Mouse (Mus musculus): ENCODE measurements around the gene Snx25.

Snx25 gene

DNA sequence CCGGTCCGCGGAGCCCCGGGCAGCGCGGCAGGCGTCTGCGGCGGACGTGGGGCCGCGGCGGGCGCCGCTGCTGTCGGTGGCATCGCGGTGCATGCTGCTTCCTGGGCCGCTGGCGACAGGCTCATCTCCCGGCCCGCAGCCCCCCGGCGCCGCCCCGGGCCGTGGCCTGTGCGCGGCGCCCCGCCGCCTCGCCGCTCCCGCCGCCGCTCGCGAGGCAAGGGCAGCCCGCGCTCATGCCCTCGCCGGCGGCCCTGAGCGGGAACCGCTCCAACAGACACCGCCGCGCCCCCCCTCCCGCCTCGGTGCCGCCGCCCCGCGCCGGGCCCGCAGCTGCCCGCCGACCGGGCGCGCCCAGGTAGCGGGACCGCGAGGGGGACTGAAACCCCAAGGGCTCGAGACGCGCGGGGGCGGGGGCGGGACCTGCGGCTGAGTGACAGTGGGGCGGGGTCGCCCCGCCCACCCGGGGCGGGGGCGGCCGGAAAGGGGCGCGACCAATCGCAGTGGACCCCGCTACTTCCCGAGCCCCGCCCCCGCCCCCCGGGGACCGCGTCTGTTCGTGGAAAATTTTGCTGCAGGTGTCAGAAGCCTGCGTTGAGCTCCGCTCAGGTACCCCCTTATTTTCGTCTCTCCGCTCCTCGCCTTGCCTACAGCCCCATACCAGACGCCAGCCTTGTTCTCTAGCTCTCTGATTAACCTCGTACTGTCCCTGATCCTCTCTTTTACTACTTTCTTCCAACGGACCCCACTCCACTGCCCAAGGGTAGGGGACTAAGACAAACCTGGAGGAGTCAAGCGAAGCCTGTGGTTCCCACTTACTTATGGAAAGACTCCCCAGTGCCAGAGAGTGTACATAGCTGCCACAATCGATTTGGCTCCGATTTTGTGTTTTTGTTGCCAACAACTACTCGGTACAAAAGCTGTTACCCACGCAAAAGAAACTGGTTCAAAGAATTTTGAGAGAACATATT is at the start of gene Snx25:
Gene Snx25 (minus strand): TSS at position 96 of the 968 bp plus-strand sequence.
- peak; percentile 91 to 98 for DNase-seq

DNA sequence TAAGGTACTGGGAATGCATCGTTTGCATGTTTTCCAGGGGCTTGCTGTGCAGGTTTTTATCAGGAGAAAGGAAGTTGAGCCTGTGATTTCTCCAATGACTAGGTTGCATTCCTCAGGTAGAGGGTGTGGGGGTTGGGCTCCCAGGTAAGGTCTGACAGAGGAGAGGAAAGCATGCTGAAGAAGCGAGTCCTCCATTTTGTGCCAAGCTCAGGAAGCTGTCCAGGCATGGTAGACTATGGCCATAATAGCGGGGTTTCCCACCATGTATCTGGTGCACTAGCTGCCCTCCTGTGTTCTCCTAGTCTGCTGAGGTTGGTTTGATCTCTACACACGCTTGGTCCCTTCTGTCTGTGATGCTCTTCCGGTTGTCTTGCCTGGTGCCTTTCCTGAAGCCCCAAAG is 45.7 kb upstream of the Snx25 start:
- no peak for DNase-seq

DNA sequence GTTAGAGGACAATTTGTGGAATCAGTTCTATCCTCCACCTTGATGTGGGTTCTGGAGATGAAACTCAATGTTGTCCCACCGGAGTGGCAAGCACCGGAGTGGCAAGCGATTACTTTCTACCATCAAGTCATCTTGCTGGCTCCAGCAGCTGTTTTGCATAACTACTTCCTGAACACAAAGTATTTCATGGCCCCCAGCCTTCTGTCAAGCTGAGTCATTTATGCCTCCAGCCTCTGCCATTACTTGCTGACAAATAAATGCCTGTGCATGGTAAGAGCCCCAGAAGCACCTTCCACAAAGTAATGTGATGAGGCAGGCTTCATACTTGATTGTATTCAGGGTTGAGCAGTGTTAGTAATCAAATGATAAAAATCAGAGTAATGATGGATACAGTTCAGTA is 44.9 kb upstream of the Snx25 start:
- DNase-seq, result no peak

DNA sequence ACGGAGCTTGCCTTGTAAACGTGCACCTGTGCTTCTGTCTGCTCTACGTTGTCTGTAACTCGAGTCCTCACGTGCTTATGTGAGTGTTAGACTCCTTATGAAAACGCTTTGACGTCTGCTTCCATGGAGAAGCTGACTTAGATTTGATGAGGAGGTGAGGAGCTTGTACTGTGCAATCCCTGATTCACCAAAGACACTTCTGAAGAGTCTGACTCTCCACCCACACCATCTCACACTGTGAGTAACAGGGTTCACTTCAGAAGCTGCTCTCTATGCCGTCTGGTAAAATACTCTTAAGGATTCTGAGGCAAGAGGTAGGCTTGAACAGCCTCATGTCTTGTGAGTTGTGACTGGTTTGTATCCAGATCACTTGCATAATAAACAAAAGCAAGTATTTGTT is 41.1 kb upstream of the Snx25 start:
- DNase-seq, result no peak

DNA sequence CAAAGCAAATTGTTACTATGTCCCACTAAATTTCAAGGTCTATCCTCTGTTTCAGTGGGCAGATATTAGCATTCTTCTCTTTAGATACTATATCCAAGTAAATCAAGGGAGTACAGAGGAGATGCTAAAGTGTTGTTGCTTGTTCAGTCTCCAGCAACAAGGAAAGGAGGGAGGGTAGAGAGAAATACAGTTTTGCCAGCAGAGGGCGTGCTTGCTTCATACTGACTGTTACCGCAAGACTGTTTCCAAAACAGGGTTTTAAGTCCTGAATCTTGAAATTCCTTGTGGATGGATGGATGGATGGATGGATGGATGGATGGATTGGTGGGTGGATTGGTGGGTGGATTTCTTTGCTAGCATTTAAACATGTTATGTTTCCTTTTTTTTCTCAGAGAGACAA is 33.4 kb upstream of the Snx25 start:
- peak; percentile 58 to 80 for DNase-seq

DNA sequence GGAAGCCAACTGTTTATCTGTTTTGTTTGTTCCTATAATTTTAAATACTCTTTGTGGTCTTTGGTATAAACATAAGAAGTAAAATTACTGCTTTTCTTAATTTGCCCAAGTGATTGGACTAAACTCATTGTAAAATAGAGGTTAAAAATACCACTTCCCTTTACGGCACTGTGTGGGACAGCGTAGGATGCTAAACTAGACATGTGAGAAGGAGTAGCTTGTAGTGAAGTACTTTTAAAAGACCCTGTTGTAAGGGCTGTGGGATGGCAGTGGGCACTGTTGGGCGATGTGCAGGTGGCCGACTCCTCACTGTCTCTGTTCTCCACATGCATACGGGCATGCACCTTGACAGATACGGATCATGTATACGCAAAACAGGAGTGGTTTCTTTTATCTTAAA is 28.2 kb upstream of the Snx25 start:
- DNase-seq, result no peak

DNA sequence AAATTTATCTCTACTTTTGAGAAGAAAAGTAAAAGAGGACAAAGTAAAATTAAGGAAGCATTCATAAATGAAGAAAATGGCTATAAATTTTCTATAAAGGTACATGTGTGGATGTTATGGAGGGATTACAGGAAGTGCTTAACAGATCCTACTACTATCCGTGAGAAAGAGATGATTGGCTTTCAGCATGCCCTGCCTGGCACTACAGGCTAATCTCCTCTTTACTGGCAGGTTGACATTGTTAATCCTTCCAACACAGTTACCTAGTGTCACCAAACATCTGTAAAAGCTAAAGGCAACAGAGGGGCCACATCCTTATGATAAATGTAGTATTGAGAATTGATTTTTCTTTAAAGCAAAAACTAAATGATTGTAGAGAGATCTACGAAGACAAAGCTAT is 21.7 kb upstream of the Snx25 start:
- no peak for DNase-seq

DNA sequence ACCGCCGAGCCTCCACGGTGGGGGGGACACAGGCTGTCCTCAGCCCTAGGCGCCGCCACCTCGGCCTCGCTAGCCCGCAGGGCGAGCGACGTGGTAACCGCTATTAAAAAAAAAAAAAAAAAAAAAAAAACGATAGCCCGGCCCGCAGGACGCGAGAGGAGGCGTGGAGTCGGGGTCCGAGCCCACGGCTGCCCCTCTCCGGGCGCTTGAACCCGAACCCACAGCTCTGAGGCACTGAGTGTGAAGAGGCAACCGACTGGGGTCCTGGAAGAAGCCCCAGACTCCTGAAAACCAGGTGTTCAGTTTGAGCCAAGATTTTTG is 11.9 kb upstream of the Snx25 start:
- DNase-seq, result no peak

DNA sequence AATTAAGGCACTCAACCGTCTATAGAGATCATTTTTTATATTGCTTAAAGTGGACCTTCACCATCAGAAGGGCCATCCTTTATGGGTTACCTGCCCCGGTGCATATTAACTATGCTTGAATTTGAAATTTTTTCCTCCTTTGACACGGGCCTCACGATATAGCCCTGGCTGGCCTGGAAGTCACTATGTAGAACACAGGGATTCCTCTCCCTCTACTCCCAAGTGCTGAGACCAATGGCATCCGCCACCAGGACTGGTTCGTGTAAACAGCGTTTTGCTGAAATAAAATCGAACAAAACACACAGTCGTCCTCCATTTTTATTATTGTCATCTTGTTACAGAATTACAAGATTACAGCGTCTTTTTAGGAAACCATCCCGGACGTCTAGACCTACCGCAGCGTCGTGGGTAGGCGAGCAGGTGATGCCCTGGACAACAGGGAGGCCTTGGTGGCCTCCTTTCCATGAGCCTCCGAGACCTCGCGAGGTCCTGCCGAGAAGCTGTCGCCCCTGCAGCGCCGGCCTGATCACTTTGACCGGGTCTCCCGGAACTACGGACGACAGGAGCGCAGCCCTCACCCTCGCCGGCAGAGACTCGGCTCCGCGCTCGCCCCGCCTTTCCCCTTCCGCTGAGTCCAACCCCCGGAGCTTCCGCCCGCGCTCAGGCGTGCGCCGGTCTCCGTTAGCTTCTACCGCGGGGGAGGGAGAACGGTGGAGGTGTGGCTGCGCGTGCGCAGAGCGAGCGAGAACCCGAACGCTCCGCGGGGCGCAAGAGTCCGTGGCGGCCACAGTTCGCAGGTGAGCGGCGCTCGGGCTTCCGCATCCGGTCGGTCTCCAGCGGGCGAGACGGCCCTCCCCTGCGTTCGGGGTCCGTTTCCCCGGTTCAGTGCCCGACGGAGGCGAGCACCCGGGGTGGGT is 11.3 kb upstream of the Snx25 start:
- peak; percentile 98 for DNase-seq

DNA sequence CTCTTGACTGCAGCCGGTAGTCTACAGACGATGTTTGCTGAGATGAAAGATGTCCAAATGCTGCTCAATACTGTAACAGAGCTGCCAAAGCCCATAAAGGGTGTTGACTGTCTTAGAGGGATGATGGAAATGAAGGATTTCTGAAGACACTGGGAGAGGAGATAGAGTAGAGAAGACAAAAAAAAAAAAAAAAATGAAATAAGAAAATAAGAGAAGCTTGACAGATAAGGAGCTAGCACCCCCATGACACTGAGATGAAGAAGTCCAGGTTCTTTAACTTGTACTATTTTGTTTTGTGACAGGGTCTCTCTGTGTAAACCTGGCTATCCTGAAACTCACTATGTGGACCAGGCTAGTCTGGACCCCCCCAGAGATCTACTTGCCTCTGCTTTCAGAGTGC is 1.1 kb upstream of the Snx25 start:
- DNase-seq, result no peak

DNA sequence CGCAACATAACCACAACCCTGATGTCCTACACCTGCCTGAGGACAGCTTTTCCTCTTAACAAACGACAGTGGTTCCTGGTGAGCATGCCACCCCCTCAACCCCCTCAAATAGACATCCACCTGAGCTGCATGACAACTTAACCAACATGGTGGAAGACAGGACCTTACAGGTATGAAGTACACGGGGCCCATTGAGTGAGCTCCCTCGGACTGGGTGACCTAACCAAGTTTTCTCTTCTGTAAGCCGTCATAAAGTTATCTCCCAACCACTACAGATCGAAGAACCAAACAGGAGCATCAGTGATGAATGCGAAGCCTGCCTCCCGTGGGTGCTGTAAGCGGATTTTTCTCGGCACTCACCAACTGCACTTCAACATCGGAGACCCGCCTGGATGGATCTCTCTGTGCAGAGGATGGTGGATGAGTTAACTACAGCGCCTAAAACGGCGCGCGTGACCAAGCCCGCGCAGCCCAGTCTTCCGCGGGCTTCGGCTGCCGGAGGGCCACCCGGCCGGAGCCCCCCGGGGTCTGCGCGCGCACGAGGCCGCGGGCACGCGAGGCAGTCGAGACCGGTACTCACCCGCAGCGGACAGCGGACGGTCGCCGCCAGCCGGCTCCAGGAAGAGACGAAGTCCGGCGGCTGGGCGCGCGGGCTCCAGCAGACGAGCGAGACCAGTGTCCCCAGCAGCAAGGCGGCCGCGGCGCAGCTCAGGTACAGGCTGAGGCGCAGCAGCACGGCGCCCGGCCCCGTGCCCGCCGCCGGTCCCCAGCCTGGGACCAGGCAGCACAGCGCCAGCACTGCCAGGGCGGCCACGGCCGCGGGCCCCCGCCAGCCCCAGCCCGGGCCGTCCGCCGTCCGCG is 527 bp downstream of the Snx25 start, which contains the start of gene Cfap97:
Gene Cfap97 (plus strand): TSS at position 570 of the 861 bp plus-strand sequence.
- DNase-seq, result peak; percentile 40 to 71

DNA sequence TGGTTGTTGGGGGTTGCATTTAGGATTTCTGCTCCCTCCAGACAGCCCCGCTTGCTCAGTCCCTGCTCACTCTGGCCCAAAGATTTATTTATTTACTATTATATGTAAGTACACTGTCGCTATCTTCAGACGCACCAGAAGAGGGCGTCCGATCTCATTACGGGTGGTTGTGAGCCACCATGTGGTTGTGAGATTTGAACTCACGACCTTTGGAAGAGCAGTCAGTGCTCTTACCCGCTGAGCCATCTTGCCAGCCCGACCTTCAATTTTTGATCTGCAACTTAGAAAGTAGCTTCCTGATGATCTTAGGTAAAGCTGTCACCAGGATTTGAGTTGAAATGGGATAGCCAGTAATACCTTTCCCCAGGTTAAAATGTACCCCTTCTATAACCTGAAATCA is 2.2 kb downstream of the Snx25 start:
- DNase-seq, result no peak

DNA sequence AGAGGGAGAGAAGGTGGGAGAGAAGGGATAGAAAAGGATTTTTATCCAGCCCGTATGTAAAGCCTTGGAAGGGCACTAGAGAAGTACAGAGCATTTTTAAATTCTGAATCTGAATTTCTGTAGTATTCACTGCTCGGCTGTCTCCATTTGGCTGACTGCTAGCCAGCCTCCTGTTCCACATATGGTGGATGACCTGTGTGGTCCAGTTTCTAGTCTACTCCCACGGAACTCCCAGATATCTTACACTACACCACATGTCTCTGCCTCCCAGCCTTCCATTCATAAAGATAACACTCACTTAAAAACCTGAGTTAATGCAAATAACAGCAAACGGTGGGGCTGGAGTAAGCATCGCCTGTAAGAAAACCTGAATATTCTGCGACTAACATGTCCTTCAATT is 2.7 kb downstream of the Snx25 start:
- DNase-seq, result no peak

DNA sequence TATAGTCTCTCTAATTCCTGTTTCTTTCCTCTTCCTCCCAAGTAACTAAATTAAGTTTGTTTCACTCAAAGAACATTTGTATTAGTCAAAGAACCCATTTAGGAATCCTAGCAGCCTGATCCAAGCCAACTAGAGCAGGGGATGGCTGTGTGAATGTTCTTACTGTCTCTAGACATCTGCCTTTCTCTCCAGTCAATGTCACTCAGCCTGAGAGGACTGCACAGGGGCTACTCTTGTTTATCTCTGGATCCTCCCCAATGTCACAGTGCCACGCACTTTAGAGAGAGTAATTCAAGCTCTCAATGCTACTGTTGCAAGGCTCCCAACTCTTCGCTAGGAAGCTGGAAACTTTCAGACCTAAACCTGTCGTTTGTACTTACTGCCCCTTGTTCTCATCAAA is 5.8 kb downstream of the Snx25 start:
- no peak for DNase-seq

DNA sequence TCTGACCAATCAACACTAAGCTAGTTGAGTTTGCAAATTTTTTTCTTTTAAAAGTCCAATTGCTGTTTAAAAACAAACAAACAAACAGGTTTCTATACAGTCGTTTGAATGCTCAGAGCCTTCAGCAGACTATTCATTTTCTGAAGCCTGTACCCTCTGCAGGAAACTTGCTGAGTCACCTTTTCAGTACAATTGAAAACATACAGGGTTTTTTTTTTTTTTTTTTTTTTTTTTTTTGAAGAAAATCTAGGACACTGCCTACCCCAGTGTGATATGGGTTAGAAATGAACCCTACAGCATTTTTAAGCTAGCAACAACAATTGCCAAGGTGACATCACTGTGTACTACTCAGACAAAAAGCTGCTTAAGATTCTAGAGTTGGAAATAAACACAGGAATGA is 8.0 kb downstream of the Snx25 start:
- no peak for DNase-seq

DNA sequence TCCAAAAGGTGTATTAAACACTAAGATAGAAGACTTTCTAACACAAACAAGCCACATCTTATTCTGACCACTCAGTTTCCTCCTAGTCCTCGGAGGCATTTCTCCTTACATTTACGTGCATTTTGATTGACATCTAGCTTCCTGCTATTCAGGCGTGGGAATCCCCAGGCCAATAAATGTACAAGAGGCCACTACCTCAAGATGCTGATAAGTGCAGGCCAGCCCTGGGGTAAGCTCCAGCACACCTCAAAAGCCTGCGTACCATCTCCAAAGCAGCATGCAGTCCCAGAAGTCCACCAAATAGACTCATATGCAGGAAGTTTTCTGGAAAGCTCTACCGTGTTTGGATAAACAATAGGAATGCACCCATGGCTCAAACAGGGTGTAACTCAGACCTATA is 8.5 kb downstream of the Snx25 start:
- no peak for DNase-seq

DNA sequence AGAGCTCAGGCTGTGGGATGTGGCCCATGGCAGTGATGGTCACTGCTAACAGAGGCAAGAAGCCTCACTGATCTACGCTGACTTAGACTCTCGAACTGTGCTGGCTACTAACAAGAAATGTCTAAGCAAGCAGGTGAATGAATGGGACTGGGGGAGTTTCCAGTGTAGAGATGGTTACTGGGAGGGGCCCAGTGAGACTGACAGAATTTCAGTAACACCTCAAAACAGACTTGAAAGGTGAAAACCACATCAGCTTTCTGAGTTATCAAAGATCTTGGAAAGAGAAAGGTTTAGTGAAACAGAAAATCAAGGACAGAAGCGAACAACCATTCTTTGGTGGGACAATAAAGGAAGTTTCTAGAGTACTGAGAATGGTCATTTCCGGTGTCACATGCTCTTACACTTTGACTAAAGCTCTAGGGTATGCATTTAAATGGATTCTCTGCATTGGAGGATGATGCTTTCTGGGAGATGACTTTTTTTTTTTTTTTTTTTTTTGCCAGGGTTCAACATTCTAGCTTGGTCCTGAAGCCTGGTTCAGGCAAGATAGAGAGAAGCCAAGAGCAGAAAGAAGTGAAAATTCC is 9.4 kb downstream of the Snx25 start:
- no peak for DNase-seq

DNA sequence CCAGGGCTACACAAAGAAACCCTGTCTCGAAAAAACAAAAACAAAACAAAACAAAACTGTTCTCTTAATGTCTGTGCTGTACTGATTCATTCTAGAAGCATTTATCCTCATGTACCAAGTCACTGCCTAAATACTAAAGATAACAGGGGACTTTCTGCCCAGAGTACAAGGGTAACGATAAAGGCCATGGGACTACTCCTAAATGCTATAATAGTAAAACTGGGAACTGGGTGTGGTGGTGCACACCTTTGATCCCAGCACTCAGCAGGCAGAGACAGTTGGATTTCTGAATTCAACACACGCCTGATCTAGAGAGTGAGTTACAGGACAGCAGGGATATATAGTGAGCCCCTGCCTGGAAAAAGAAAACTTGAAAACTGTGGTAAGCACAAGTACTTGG is 10.3 kb downstream of the Snx25 start:
- DNase-seq, result no peak

DNA sequence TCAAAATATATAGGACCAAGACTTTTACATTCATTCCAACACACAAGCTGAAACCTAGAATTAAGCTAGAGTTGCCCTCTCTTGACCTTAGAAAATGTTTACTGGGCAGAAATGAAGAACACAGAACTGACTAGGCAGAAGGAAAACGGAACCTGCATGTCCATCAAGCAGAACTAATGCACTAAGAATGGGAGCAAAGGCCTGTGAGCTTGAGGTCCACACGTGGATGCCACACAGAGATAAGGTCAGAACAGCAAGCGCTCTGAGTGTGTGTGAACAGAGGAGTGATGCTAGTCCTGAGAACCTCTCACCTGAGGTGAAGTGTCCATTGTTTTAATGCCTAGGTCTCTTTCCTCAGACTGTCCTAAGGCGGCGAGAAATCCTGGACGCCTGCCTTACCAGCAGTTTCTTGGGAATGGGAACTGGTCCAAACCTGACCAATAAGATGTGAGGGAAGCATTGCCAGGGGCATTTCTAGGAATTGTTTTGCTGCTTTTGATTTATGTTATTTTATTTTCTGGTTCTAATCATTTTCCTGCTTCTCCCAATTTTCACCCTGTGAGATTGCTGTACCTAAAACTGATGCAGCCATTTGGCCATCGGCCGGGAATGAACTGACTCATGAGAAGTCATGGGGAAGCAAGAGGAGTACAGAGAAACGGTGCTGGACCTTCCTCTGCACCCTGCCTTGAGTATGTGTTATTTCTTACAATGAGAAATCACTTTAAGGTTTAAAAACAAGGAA is 11.4 kb downstream of the Snx25 start:
- DNase-seq, result peak; percentile 44 to 75

DNA sequence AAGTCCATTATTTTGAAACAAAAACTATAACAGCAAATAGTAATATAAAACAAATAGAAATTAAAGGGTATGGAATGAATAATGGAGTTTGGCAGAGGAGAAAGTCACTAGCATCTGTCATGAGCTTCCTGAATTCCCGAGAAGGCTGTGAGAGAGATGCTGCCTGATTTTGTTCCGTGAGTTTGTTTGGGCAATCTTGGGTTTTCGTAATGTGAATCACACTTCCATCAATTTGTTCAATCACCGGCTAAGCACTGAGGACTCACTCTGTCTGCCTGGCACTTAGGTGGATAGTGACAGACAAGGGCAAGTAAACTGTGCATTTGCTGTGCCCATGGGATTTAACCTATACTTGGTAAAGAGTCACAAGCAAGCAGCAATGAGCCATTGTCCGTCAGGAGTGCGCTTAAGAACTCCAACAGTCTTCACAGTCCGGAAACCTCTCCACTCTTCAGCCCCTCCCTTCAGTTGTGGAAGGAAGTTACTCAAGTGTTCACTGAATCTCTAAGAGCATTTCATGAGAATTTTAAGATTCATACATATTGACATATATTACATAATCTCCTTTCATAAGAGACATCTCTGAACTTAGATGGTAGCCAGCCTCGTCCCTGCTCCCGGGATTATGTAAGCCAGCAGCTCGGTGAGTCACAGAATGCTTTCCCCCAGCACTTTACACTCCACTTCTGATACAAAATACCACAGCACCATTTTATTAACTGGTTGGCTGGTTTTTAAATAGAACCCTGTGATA is 13.9 kb downstream of the Snx25 start:
- peak in 1 of 2 experiments; percentile 37 for DNase-seq

DNA sequence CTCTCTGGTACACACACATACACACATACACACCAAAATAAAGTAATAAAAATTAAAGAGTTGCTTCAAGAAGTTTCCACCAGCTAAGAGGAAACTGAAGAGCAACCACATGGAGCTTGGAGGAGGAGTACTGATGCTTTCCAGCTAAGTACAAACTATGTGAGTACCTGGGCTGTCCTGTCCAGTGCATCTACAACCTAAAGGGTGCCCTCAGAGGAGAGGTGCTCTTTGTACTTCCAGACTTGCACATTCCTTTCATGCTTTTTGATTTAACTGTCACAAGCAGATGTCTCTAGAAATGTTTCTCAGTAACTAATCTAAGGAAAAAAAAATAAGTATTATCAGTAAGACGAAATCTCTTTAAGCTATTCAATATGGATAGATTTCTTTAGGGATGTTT is 14.6 kb downstream of the Snx25 start:
- peak in 1 of 2 experiments; percentile 53 for DNase-seq

All from kidney, postnatal 36 days (tissue).